Mouse (Mus musculus) hindbrain, embryonic 16.5 days (tissue): ENCODE measurements around the gene Gprin1. TPM values are rescaled to one million over a fixed set of nuclear protein-coding genes. Genes with fewer than 3 reads are reported as not detected.

Experiments used
- ATAC-seq: fragments of 200-750 bp; cut with Nextera tagmentation; 2 replicates; pipeline ENCODE4 v1.8.0; 2017; ENCODE audit warnings: moderate TSS enrichment, moderate library complexity
- H3K27ac ChIP-seq: fragments of 300-500 bp; sonication (generic); 2 replicates; pipeline ENCODE4 v1.5.1; 2014; ENCODE audit warnings: low read depth, mild to moderate bottlenecking, control low read depth, low read length, moderate library complexity
- H3K27me3 ChIP-seq: fragments of 300-500 bp; sonication (generic); replicated peaks from 2 replicates; pipeline ENCODE4 v1.6.1; 2014; ENCODE audit warnings: low read length; ENCODE audit not compliant: control insufficient read depth, insufficient read depth
- H3K36me3 ChIP-seq: fragments of 300-500 bp; sonication (generic); 2 replicates; pipeline ENCODE4 v1.6.1; 2014; ENCODE audit warnings: mild to moderate bottlenecking, low read length, moderate library complexity, mixed read lengths; ENCODE audit not compliant: control insufficient read depth, insufficient read depth
- H3K4me1 ChIP-seq: fragments of 300-500 bp; sonication (generic); 2 replicates; pipeline ENCODE4 v1.6.1; 2014; ENCODE audit warnings: low read depth, low read length; ENCODE audit not compliant: control insufficient read depth, insufficient read depth
- H3K4me2 ChIP-seq: fragments of 300-500 bp; sonication (generic); 2 replicates; pipeline ENCODE4 v1.6.1; 2014; ENCODE audit warnings: mild to moderate bottlenecking, low read length, control low read depth, moderate library complexity
- H3K4me3 ChIP-seq: fragments of 300-500 bp; sonication (generic); 2 replicates; pipeline ENCODE4 v1.5.1; 2014; ENCODE audit warnings: mild to moderate bottlenecking, low read length, control low read depth, moderate library complexity
- H3K9ac ChIP-seq: fragments of 300-500 bp; sonication (generic); 2 replicates; pipeline ENCODE4 v1.6.1; 2014; ENCODE audit warnings: low read depth, mild to moderate bottlenecking, control low read depth, low read length, moderate library complexity
- H3K9me3 ChIP-seq: fragments of 300-500 bp; sonication (generic); 2 replicates; pipeline ENCODE4 v1.6.1; 2014; ENCODE audit warnings: mild to moderate bottlenecking, low read length, moderate library complexity; ENCODE audit not compliant: control insufficient read depth
- WGBS: fragments of 180-500 bp; shearing (Covaris S2); extraction: QIAGEN DNeasy Blood & Tissue Kit; methylation state at CpG from one replicate; pipeline ENCODE4 v1.1.7; 2014; 5-methylcytosine and 5-hydroxymethylcytosine counted together
- polyA plus RNA-seq: library from polyadenylated mRNA; unstranded; fragments of >200 nt; fragmentation: Nextera tagmentation; extraction: Ambion mirVana; gene quantifications from 2 replicates; pipeline ENCODE4 v1.2.1, GENCODE M21; 2015

Gprin1 gene
- 4.5 and 5.7 TPM in 2 replicates for polyA plus RNA-seq

GRCm38 (mm10) chr13:54749864-54750411 lies at the start of gene Gprin1:
Gene Gprin1, minus strand, starts transcription at chr13:54749874.
- H3K4me1 ChIP-seq, result peaks cover 28% of the 10 kb centered on the region
- ATAC-seq, result peak; percentile 67
- no peaks in the 10 kb centered on the region for H3K36me3 ChIP-seq
- peak within 1 kb of the TSS; percentile 72 for H3K4me3 ChIP-seq
- H3K9me3 ChIP-seq, result no peaks in the 10 kb centered on the region
- H3K27me3 ChIP-seq, result no peaks in the 10 kb centered on the region
- peak within 1 kb of the TSS; percentile 94 for H3K27ac ChIP-seq
- peak within 1 kb of the TSS; percentile 91 for H3K9ac ChIP-seq
- under 1% methylated on average over 29 of the region's 29 CpGs for whole genome bisulfite sequencing
- H3K4me2 ChIP-seq, result peak within 1 kb of the TSS; percentile 81

- Histone ChIP-seq H3K4me1 (no peaks in the 10 kb centered on the region), H3K9ac (no peak overlapping the region), H3K27ac (no peak overlapping the region), H3K9me3 (no peaks in the 10 kb centered on the region), H3K36me3 (no peaks in the 10 kb centered on the region), H3K4me2 (no peak overlapping the region), H3K4me3 (no peak overlapping the region), H3K27me3 (peaks cover 2% of the 10 kb centered on the region; the same call in 1 of the 2 replicates)
- ATAC-seq, result no peak
- 80% methylated on average over 10 of the region's 10 CpGs for WGBS
Measured at GRCm38 (mm10) chr13:54798740-54799139, 49.1 kb upstream of the Gprin1 start.

DNA sequence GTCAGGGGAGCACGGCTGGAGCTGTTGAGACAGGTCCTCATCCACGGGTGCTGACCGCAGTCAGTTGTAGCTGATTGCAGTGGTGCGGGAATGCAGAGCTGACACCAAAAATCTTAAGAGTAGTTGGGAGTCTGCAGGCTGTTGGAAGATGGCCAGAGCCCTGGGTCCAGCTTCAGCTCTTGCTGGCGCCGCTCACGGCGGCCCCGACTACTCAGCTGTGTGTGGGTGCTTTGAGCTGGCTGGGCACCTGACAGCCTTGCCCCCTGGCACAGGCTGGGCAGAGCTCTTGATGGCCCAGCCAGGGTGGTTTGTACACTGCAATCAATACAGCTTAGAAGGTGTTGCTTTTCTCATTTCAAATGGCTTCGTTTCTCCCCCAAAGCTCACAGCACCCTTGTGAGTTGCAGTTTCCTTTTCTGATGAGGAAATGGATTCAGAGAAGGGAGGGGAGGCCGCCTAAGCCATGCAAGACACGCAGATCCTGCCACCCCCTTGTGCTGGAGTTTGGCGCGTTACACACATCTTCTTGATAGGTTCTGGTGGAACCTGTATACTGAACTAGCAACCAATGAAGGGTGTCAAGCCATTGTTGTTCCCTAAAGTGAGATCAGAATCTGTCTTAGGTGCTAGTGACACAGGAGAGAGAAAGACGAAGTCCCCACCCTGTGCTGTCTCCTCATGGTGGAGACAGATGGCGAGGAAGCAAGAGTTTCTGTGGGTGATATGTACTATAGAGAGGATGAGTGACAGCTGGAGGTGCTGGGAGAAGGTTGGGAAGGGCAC lies 48.4 kb upstream of the Gprin1 start:
- Histone ChIP-seq H3K36me3 (no peaks in the 10 kb centered on the region), H3K27ac (no peak overlapping the region), H3K27me3 (peaks cover 4% of the 10 kb centered on the region), H3K4me3 (no peak overlapping the region), H3K4me1 (no peaks in the 10 kb centered on the region), H3K9ac (no peak overlapping the region), H3K4me2 (no peak overlapping the region), H3K9me3 (no peaks in the 10 kb centered on the region)
- ATAC-seq, result no peak
- 82% methylated on average over 16 of the region's 16 CpGs for WGBS

GRCm38 (mm10) chr13:54797356-54797755 lies 47.7 kb upstream of the Gprin1 start:
- ATAC-seq, result no peak
- Histone ChIP-seq H3K9ac (no peak overlapping the region), H3K27ac (no peak overlapping the region), H3K4me2 (no peak overlapping the region), H3K4me3 (no peak overlapping the region), H3K27me3 (peaks cover 5% of the 10 kb centered on the region), H3K4me1 (no peaks in the 10 kb centered on the region), H3K9me3 (no peaks in the 10 kb centered on the region), H3K36me3 (no peaks in the 10 kb centered on the region)
- 42% methylated on average over 4 of the region's 4 CpGs for WGBS

DNA sequence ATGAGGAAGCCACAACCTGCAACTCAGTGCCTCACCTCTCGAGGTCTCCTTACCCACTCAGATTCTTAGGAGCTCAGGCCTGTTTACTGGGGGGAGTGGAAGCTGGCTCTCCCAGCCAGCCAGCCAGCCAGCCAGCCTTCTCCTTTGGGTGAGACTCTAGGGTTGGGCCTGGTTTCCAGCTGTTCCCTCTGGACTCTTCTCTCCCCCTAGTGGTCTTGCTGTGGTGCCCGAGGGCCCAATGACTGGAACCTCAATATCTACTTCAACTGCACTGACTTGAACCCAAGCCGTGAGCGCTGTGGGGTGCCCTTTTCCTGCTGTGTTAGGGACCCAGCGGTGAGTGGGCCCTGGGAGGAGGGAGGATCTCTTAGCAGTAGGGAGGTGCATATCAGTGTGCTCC lies 45.2 kb upstream of the Gprin1 start:
- Histone ChIP-seq H3K27ac (no peak overlapping the region), H3K4me3 (no peak overlapping the region), H3K36me3 (no peaks in the 10 kb centered on the region), H3K9me3 (no peaks in the 10 kb centered on the region), H3K27me3 (peaks cover 5% of the 10 kb centered on the region), H3K4me1 (peaks cover 10% of the 10 kb centered on the region), H3K4me2 (no peak overlapping the region), H3K9ac (no peak overlapping the region)
- WGBS, result 52% methylated on average over 5 of the region's 5 CpGs
- ATAC-seq, result no peak

DNA sequence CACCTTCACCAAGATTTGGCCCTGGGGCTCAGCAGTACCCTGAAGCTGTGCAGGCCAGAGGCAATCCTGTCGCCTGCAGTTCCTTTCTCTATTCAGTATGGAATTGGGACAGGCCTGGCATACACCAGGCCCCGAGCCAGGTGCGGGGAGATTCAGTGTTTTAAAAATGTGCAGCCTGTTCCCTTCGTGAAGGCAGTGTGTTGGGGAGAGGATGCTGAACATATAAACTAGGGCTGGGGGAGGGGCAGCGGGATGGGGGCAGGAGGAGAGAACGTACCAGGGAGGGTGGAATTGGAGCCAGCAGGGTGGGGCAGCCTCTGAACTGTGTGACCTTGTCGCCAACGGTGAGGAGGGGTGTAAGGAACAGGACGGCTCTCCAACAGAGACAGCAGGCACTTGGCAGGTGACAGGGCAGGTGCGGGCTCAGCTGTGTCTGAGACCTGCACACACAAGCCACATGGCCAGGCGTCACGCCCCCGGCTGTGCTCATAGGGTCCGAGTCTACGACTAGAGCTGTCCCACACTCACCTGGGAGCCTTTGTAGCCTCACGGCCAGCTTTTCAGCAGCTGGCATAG lies 44.4 kb upstream of the Gprin1 start:
- H3K4me1 ChIP-seq, result peaks cover 11% of the 10 kb centered on the region
- WGBS, result 78% methylated on average over 16 of the region's 16 CpGs
- no peaks in the 10 kb centered on the region for H3K36me3 ChIP-seq
- no peak overlapping the region for H3K9ac ChIP-seq
- H3K4me3 ChIP-seq, result no peak overlapping the region
- H3K9me3 ChIP-seq, result no peaks in the 10 kb centered on the region
- H3K4me2 ChIP-seq, result no peak overlapping the region
- no peak for ATAC-seq
- H3K27ac ChIP-seq, result no peak overlapping the region
- H3K27me3 ChIP-seq, result peaks cover 5% of the 10 kb centered on the region

GRCm38 (mm10) chr13:54792259-54793230 lies 42.9 kb upstream of the Gprin1 start:
- WGBS, result 22% methylated on average over 21 of the region's 21 CpGs
- H3K4me2 ChIP-seq, result no peak overlapping the region
- peaks cover 11% of the 10 kb centered on the region for H3K4me1 ChIP-seq
- H3K36me3 ChIP-seq, result no peaks in the 10 kb centered on the region
- H3K9me3 ChIP-seq, result no peaks in the 10 kb centered on the region
- peaks cover 3% of the 10 kb centered on the region; the same call in 1 of the 2 replicates for H3K27me3 ChIP-seq
- H3K4me3 ChIP-seq, result no peak overlapping the region
- no peak overlapping the region for H3K27ac ChIP-seq
- ATAC-seq, result no peak
- H3K9ac ChIP-seq, result no peak overlapping the region

- Histone ChIP-seq H3K27ac (0 out of 2 replicates have a peak overlapping the region, but pooled peaks have one; percentile 50), H3K4me3 (peak overlapping the region; percentile 59), H3K9ac (peak overlapping the region; percentile 70), H3K9me3 (no peaks in the 10 kb centered on the region), H3K27me3 (peaks cover 3% of the 10 kb centered on the region; the same call in 1 of the 2 replicates), H3K4me2 (peak overlapping the region; percentile 79), H3K36me3 (no peaks in the 10 kb centered on the region), H3K4me1 (peaks cover 11% of the 10 kb centered on the region)
- WGBS, result under 1% methylated on average over 35 of the region's 38 CpGs
- ATAC-seq, result peak; percentile 60
Measured at GRCm38 (mm10) chr13:54789561-54790397, 40.1 kb upstream of the Gprin1 start.
